Mouse (Mus musculus): ENCODE measurements around the gene Med27.

DNA sequence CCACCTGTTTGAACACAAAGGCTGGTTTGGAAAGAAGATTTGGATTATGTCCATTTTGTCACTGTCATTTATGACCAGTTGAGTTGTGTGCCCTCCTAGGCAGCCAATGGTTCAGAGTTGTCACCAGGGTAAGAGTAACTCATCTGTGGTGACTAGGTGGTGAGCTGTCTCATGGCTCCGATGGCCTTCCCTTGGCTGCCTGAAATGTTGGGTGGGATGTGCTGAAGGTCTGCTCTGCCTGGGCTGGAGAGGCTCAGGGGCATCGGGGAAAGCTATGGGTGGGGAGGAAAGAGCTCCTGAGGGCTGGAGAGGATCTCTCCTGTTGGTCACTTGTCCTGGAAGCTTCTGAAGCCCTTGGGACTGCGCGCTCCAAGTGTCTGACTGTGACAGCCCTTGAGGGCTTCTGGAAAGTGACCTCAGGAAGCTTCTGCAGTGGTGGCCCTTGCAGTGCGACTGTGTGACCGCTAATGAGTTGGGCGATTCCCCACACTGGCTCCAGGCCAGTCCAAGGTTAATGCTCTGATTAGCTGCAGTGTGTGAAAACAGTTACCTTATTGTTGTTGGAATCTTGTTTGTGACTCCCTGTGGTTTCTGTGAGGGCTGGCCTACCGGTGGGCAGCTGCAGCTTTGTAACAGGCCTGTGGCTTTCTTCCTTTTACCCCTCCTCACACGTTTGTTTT is 12.2 kb downstream of the Med27 start:
- TF ChIP-seq CTCF (IDR thresholded peaks at IDR 0.05; ENCODE audit: control insufficient read depth, insufficient read depth, low read length) (no peak), POLR2A (IDR thresholded peaks at IDR 0.05; ENCODE audit: borderline replicate concordance, control insufficient read depth, low read depth, low read length) (no peak)
